Mouse (Mus musculus) liver, embryonic 14.5 days (tissue): ENCODE measurements around the gene Zfp53.
A peak's percentile ranks its signal among the peaks of the same experiment; 100 is the strongest.

ENCODE experiments used
- CTCF ChIP-seq: IDR thresholded peaks from 2 replicates; pipeline ENCODE4 v1.5.1; 2016; ENCODE audit warnings: antibody characterized with exemption, low read depth, control low read depth
- EP300 ChIP-seq: IDR thresholded peaks from 2 replicates; pipeline ENCODE4 v1.6.1; 2016; ENCODE audit warnings: antibody characterized with exemption, low read depth

DNA sequence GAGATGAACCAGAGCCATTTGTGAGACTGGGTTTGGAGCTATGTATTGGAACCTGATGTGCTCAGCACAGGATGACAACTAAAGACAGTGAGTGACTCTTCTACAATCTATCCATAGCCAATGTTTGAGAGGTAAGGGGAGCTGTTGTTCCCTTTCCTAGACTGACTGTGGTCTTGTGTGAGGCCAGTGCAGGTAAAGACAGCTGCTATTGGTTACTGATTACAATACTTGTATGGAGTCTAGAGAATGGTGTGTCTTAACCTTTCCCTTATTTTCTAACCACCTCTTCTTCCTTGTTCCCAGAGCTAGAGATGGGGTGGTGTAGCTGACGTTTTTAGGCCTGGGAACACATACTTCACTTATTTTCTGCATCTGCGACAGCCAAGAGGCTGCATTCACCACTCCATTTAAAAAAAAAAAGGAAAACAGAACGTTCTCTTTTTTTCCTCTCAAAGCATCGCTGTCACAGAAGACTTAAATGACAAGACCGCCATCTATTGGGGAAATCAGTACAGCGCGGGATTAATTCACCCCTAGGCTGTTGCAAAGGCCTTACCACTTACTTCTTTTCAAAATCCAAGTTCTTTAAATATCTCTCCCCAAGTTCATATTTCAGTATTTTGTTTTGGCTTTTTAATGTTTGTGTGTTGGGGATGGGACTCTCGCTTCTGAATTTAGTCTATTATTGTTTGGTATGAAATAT is 26.8 kb downstream of the Zfp53 start:
- TF ChIP-seq CTCF (peak; percentile 68), EP300 (no peak)
